Mouse (Mus musculus) adrenal gland, adult 8-10 months (tissue): ENCODE results near the gene Chka. TPM values are rescaled to one million over a fixed set of nuclear protein-coding genes. Genes with fewer than 3 reads are reported as not detected.

Source experiments
- total RNA-seq, 4 experiments: library from RNA; stranded (reverse); gene quantifications; 2 replicates each; pipeline ENCODE4 v1.2.4; 2022

Chka gene
- total RNA-seq, 4 experiments from 2014 or later: 69.8 to 329 (median 93.5) TPM

Other genes starting within 250 kb of the Chka start
- 100 to 1,000 TPM in 3 of 4 experiments, 10 to 100 TPM in 1; 99.3 to 161 (median 120) TPM for gene Lrp5, start 165.2 kb upstream of the Chka start, total RNA-seq
- gene 1810055G02Rik, start 143.5 kb upstream of the Chka start, total RNA-seq: 10 to 100 TPM; 29.1 to 42.7 (median 32.1) TPM
- 10 to 100 TPM; 46.7 to 80.0 (median 62.7) TPM for gene Kmt5b, start 84.4 kb upstream of the Chka start, total RNA-seq
- 100 to 1,000 TPM in 2 of 4 experiments, 10 to 100 TPM in 2; 55.6 to 133 (median 95.0) TPM for gene Tcirg1, start 55.4 kb downstream of the Chka start, total RNA-seq
- 100 to 1,000 TPM; 241 to 358 (median 291) TPM for gene Ndufs8, start 61.0 kb downstream of the Chka start, total RNA-seq
- gene Aldh3b1, start 78.0 kb downstream of the Chka start, total RNA-seq: 100 to 1,000 TPM in 2 of 4 experiments, 10 to 100 TPM in 2; 35.5 to 262 (median 145) TPM
- gene Unc93b1, start 83.4 kb downstream of the Chka start, total RNA-seq: 10 to 100 TPM; 69.4 to 85.5 (median 71.5) TPM
- gene Aldh3b3, start 106.9 kb downstream of the Chka start, total RNA-seq: 1 to 10 TPM in 2 of 4 experiments, under 1 TPM in 2; 0.11 to 1.5 (median 0.88) TPM
- gene Aldh3b2, start 120.6 kb downstream of the Chka start, total RNA-seq: 10 to 100 TPM in 2 of 4 experiments, 1 to 10 TPM in 2; 4.5 to 15.8 (median 9.7) TPM
- gene Acy3, start 134.8 kb downstream of the Chka start, total RNA-seq: 10 to 100 TPM; 17.9 to 37.7 (median 23.4) TPM
- gene Tbx10, start 141.0 kb downstream of the Chka start, total RNA-seq: not detected
- 10 to 100 TPM; 22.8 to 27.3 (median 24.7) TPM for gene Nudt8, start 148.8 kb downstream of the Chka start, total RNA-seq
- 1 to 10 TPM in 3 of 4 experiments, under 1 TPM in 1; 0.61 to 1.7 (median 1.3) TPM for gene Gm49405, start 148.9 kb downstream of the Chka start, total RNA-seq
- gene Doc2g, start 151.5 kb downstream of the Chka start, total RNA-seq: 1 to 10 TPM; 1.5 to 2.5 (median 1.7) TPM
- 100 to 1,000 TPM; 235 to 340 (median 280) TPM for gene Ndufv1, start 161.0 kb downstream of the Chka start, total RNA-seq
- 100 to 1,000 TPM; 366 to 409 (median 394) TPM for gene Gstp1, start 186.2 kb downstream of the Chka start, total RNA-seq
- gene Gstp2, start 194.2 kb downstream of the Chka start, total RNA-seq: 10 to 100 TPM; 45.4 to 79.1 (median 67.8) TPM
- gene Gstp3, start 207.8 kb downstream of the Chka start, total RNA-seq: 1 to 10 TPM in 1 of 4 experiments, under 1 TPM in 3; 0.56 to 1.1 (median 0.77) TPM
- gene Cabp2, start 229.8 kb downstream of the Chka start, total RNA-seq: not detected
- gene Cdk2ap2, start 245.4 kb downstream of the Chka start, total RNA-seq: 100 to 1,000 TPM; 100 to 146 (median 129) TPM
- gene Pitpnm1, start 248.2 kb downstream of the Chka start, total RNA-seq: 100 to 1,000 TPM in 1 of 4 experiments, 10 to 100 TPM in 3; 57.1 to 119 (median 84.1) TPM